ENCODE assay signal across 14 mouse cellular contexts in genomic region chr17:29050791-29051190, GRCm38 (mm10). TPM values are rescaled to one million over a fixed set of nuclear protein-coding genes. Genes with fewer than 3 reads are reported as not detected.
DNase-seq lines count a peak whose midpoint lies in the region; ATAC-seq and TF ChIP-seq lines count a peak whose summit lies in the region.
"Had no signal": no experiment of that assay in that cellular context is flagged by ENCODE, and none has a peak within 500 bp of the region (broad histone marks: within the 10 kb centered on the region; RNA-seq: fewer than 3 reads in every experiment).

No protein-coding gene starts in this region.

- TF ChIP-seq CTCF in hindbrain, postnatal 0 days (IDR thresholded peaks at IDR 0.05; ENCODE audit: low read depth), result no peak

- WGBS in heart, embryonic 11.5 days (ENCODE audit: insufficient replicate concordance), result 37% methylated on average over 14 of the region's 14 CpGs
- 65% methylated on average over 14 of the region's 14 CpGs for WGBS in midbrain, embryonic 10.5 days
- WGBS in midbrain, embryonic 14.5 days, result 56% methylated on average over 14 of the region's 14 CpGs
- 42% methylated on average over 14 of the region's 14 CpGs for WGBS in hindbrain, postnatal 0 days
- WGBS in stomach, embryonic 15.5 days, result 38% methylated on average over 14 of the region's 14 CpGs

- H3K9me3 ChIP-seq in heart, embryonic 11.5 days (replicated peaks; ENCODE audit: control insufficient read depth, low read length), result no peaks in the 10 kb centered on the region
- H3K9me3 ChIP-seq in midbrain, embryonic 10.5 days (replicated peaks), result no peaks in the 10 kb centered on the region
- H3K9me3 ChIP-seq in midbrain, embryonic 14.5 days (ENCODE audit: control insufficient read depth, low read length), result no peaks in the 10 kb centered on the region
- H3K9me3 ChIP-seq in hindbrain, postnatal 0 days (ENCODE audit: low read length), result no peaks in the 10 kb centered on the region
- no peaks in the 10 kb centered on the region for H3K9me3 ChIP-seq in stomach, embryonic 15.5 days
- H3K9me3 ChIP-seq: embryonic facial prominence, embryonic 12.5 days; neural tube, embryonic 13.5 days had no signal

- H3K9ac ChIP-seq in heart, embryonic 11.5 days (ENCODE audit: low read depth, low read length), result peak overlapping the region; percentile 34; the same call in 1 of the 2 replicates
- no peak overlapping the region for H3K9ac ChIP-seq in midbrain, embryonic 14.5 days (replicated peaks; ENCODE audit: low read length)
- H3K9ac ChIP-seq in hindbrain, postnatal 0 days (replicated peaks; ENCODE audit: low read length), result no peak overlapping the region
- no peak overlapping the region for H3K9ac ChIP-seq in stomach, embryonic 15.5 days
- H3K9ac ChIP-seq: embryonic facial prominence, embryonic 12.5 days; neural tube, embryonic 13.5 days had no signal

- no peak for DNase-seq in heart, adult 9 months (ENCODE audit: low spot score in 2 of 2)
- no peak for DNase-seq in midbrain, embryonic 10.5 days (ENCODE audit: low spot score)
- DNase-seq in midbrain, embryonic 14.5 days, result no peak
- peak; percentile 44 for DNase-seq in hindbrain, postnatal 0 days (ENCODE audit: low spot score)
- no peak for DNase-seq in adrenal gland, adult 8-10 months
- DNase-seq: lung, postnatal 10 days; right cerebral cortex, postnatal 4 days; thymus, postnatal 4 days had no signal

- peaks cover 11% of the 10 kb centered on the region for H3K36me3 ChIP-seq in heart, embryonic 11.5 days (ENCODE audit: control insufficient read depth, insufficient read depth, low read length)
- peaks cover 31% of the 10 kb centered on the region for H3K36me3 ChIP-seq in midbrain, embryonic 10.5 days
- peaks cover 17% of the 10 kb centered on the region for H3K36me3 ChIP-seq in midbrain, embryonic 14.5 days (ENCODE audit: control insufficient read depth, insufficient read depth, low read length)
- H3K36me3 ChIP-seq in hindbrain, postnatal 0 days (ENCODE audit: insufficient read depth, low read length), result peaks cover 11% of the 10 kb centered on the region; the same call in 1 of the 2 replicates
- peaks cover 11% of the 10 kb centered on the region; the same call in 1 of the 2 replicates for H3K36me3 ChIP-seq in stomach, embryonic 15.5 days

- peak overlapping the region; percentile 37 for H3K4me2 ChIP-seq in heart, embryonic 11.5 days
- H3K4me2 ChIP-seq in midbrain, embryonic 14.5 days (ENCODE audit: low read length), result no peak overlapping the region
- peak overlapping the region; percentile 28; the same call in 1 of the 2 replicates for H3K4me2 ChIP-seq in hindbrain, postnatal 0 days (ENCODE audit: low read depth, low read length)
- peak overlapping the region; percentile 38; the same call in 1 of the 2 replicates for H3K4me2 ChIP-seq in stomach, embryonic 15.5 days
- H3K4me2 ChIP-seq: embryonic facial prominence, embryonic 12.5 days; neural tube, embryonic 13.5 days had no signal

- no peak for ATAC-seq in heart, embryonic 11.5 days (replicated peaks; ENCODE audit: insufficient number of reproducible peaks, low FRiP score, low TSS enrichment)
- ATAC-seq in midbrain, embryonic 14.5 days (ENCODE audit: low FRiP score, low TSS enrichment), result no peak
- ATAC-seq in hindbrain, postnatal 0 days, result peak; percentile 35; the same call in 1 of the 2 replicates
- no peak for ATAC-seq in stomach, embryonic 15.5 days (ENCODE audit: insufficient read depth, low FRiP score, low read depth)
- no peak for ATAC-seq in erythroid progenitor cell, adult 5-6 weeks (replicated peaks; ENCODE audit: low FRiP score, poor library complexity, severe bottlenecking)

- no peaks in the 10 kb centered on the region for H3K27me3 ChIP-seq in heart, embryonic 11.5 days (ENCODE audit: control insufficient read depth, insufficient read depth, low read length)
- no peaks in the 10 kb centered on the region for H3K27me3 ChIP-seq in midbrain, embryonic 10.5 days (ENCODE audit: low read depth, poor library complexity, severe bottlenecking)
- H3K27me3 ChIP-seq in midbrain, embryonic 14.5 days (ENCODE audit: control insufficient read depth, insufficient read depth, low read length), result no peaks in the 10 kb centered on the region
- no peaks in the 10 kb centered on the region for H3K27me3 ChIP-seq in hindbrain, postnatal 0 days (ENCODE audit: insufficient read depth, low read length)
- no peaks in the 10 kb centered on the region for H3K27me3 ChIP-seq in stomach, embryonic 15.5 days (replicated peaks)
- H3K27me3 ChIP-seq: CH12.LX; embryonic facial prominence, embryonic 12.5 days; neural tube, embryonic 13.5 days had no signal

- peak overlapping the region; percentile 22; the same call in 1 of the 2 replicates for H3K27ac ChIP-seq in heart, embryonic 11.5 days (ENCODE audit: low read depth, low read length)
- peak overlapping the region; percentile 28; the same call in 1 of the 2 replicates for H3K27ac ChIP-seq in midbrain, embryonic 10.5 days (replicated peaks)
- no peak overlapping the region for H3K27ac ChIP-seq in midbrain, embryonic 14.5 days (replicated peaks; ENCODE audit: low read depth, low read length)
- peak overlapping the region; percentile 41; the same call in 1 of the 2 replicates for H3K27ac ChIP-seq in hindbrain, postnatal 0 days
- H3K27ac ChIP-seq in stomach, embryonic 15.5 days, result peak overlapping the region; percentile 58
- H3K27ac ChIP-seq: embryonic facial prominence, embryonic 12.5 days; neural tube, embryonic 13.5 days had no signal

- H3K4me1 ChIP-seq in heart, embryonic 11.5 days (ENCODE audit: control insufficient read depth, insufficient read depth, low read length), result peaks cover 19% of the 10 kb centered on the region
- H3K4me1 ChIP-seq in midbrain, embryonic 10.5 days, result peaks cover 12% of the 10 kb centered on the region
- H3K4me1 ChIP-seq in midbrain, embryonic 14.5 days (ENCODE audit: control insufficient read depth, insufficient read depth, low read length), result no peaks in the 10 kb centered on the region
- H3K4me1 ChIP-seq in hindbrain, postnatal 0 days (ENCODE audit: insufficient read depth, low read length), result no peaks in the 10 kb centered on the region
- H3K4me1 ChIP-seq in stomach, embryonic 15.5 days, result peaks cover 20% of the 10 kb centered on the region

- no peak overlapping the region for H3K4me3 ChIP-seq in heart, embryonic 11.5 days (ENCODE audit: low read depth, low read length)
- no peak overlapping the region for H3K4me3 ChIP-seq in midbrain, embryonic 10.5 days
- no peak overlapping the region for H3K4me3 ChIP-seq in midbrain, embryonic 14.5 days (replicated peaks; ENCODE audit: low read depth, low read length)
- H3K4me3 ChIP-seq in hindbrain, postnatal 0 days (ENCODE audit: low read length), result no peak overlapping the region
- 0 out of 2 replicates have a peak overlapping the region, but pooled peaks have one; percentile 3 for H3K4me3 ChIP-seq in stomach, embryonic 15.5 days (replicated peaks)
- H3K4me3 ChIP-seq: embryonic facial prominence, embryonic 12.5 days; neural tube, embryonic 13.5 days had no signal

RNA-seq across cellular contexts. Expression of gene Srsf3, which starts 18.4 kb away (rescaled TPM):
- polyA plus RNA-seq in heart, embryonic 11.5 days (2014; fragmentation: Nextera tagmentation; extraction: Ambion mirVana), result 420 and 433 TPM in 2 replicates
- polyA plus RNA-seq in midbrain, embryonic 10.5 days (2016; fragmentation: Nextera tagmentation; extraction: Ambion mirVana), result 789 and 839 TPM in 2 replicates
- polyA plus RNA-seq in midbrain, embryonic 14.5 days (2014; fragmentation: Nextera tagmentation; extraction: Ambion mirVana), result 486 and 559 TPM in 2 replicates
- 139 and 147 TPM in 2 replicates for total RNA-seq in hindbrain, postnatal 0 days (2014; rRNA removed)
- polyA plus RNA-seq in hindbrain, postnatal 0 days (2015; fragmentation: Nextera tagmentation; extraction: Ambion mirVana), result 298 and 315 TPM in 2 replicates
- 518 and 524 TPM in 2 replicates for polyA plus RNA-seq in stomach, embryonic 15.5 days (2015; fragmentation: Nextera tagmentation; extraction: Ambion mirVana)
- total RNA-seq in adrenal gland, adult 8-10 months (2022), result 100 to 1,000 TPM in 3 of 4 experiments, 10 to 100 TPM in 1; 89.9 to 176 (median 144) TPM
- total RNA-seq in erythroid progenitor cell, adult 5-6 weeks (2015; ENCODE audit: low replicate concordance), result 336 and 352 TPM in 2 replicates
- 441 and 499 TPM in 2 replicates for total RNA-seq in erythroid progenitor cell, adult 5-6 weeks (2017; ENCODE audit: low replicate concordance)

RNA-seq across cellular contexts. Expression of gene Cdkn1a, which starts 40.0 kb away (rescaled TPM):
- 39.3 TPM in 2 replicates for polyA plus RNA-seq in heart, embryonic 11.5 days (2014; fragmentation: Nextera tagmentation; extraction: Ambion mirVana)
- polyA plus RNA-seq in midbrain, embryonic 10.5 days (2016; fragmentation: Nextera tagmentation; extraction: Ambion mirVana), result 19.1 and 24.8 TPM in 2 replicates
- polyA plus RNA-seq in midbrain, embryonic 14.5 days (2014; fragmentation: Nextera tagmentation; extraction: Ambion mirVana), result 80.8 and 109 TPM in 2 replicates
- 48.9 and 50.0 TPM in 2 replicates for total RNA-seq in hindbrain, postnatal 0 days (2014; rRNA removed)
- 242 and 257 TPM in 2 replicates for polyA plus RNA-seq in hindbrain, postnatal 0 days (2015; fragmentation: Nextera tagmentation; extraction: Ambion mirVana)
- 89.7 and 102 TPM in 2 replicates for polyA plus RNA-seq in stomach, embryonic 15.5 days (2015; fragmentation: Nextera tagmentation; extraction: Ambion mirVana)
- 10 to 100 TPM; 17.3 to 29.4 (median 24.6) TPM for total RNA-seq in adrenal gland, adult 8-10 months (2022)
- total RNA-seq in erythroid progenitor cell, adult 5-6 weeks (2015; ENCODE audit: low replicate concordance), result 0.84 and 2.5 TPM in 2 replicates
- total RNA-seq in erythroid progenitor cell, adult 5-6 weeks (2017; ENCODE audit: low replicate concordance), result 2.3 TPM in 1 of 2 replicates, not detected in the other

RNA-seq across cellular contexts. Expression of gene Stk38, which starts 43.0 kb away (rescaled TPM):
- polyA plus RNA-seq in heart, embryonic 11.5 days (2014; fragmentation: Nextera tagmentation; extraction: Ambion mirVana), result 92.7 and 98.4 TPM in 2 replicates
- 115 and 130 TPM in 2 replicates for polyA plus RNA-seq in midbrain, embryonic 10.5 days (2016; fragmentation: Nextera tagmentation; extraction: Ambion mirVana)
- polyA plus RNA-seq in midbrain, embryonic 14.5 days (2014; fragmentation: Nextera tagmentation; extraction: Ambion mirVana), result 74.8 and 102 TPM in 2 replicates
- total RNA-seq in hindbrain, postnatal 0 days (2014; rRNA removed), result 56.2 and 58.7 TPM in 2 replicates
- 52.7 and 60.8 TPM in 2 replicates for polyA plus RNA-seq in hindbrain, postnatal 0 days (2015; fragmentation: Nextera tagmentation; extraction: Ambion mirVana)
- 98.3 and 106 TPM in 2 replicates for polyA plus RNA-seq in stomach, embryonic 15.5 days (2015; fragmentation: Nextera tagmentation; extraction: Ambion mirVana)
- total RNA-seq in adrenal gland, adult 8-10 months (2022), result 10 to 100 TPM; 57.3 to 84.7 (median 68.7) TPM
- total RNA-seq in erythroid progenitor cell, adult 5-6 weeks (2015; ENCODE audit: low replicate concordance), result 112 and 129 TPM in 2 replicates
- total RNA-seq in erythroid progenitor cell, adult 5-6 weeks (2017; ENCODE audit: low replicate concordance), result 111 and 134 TPM in 2 replicates
